Mouse (Mus musculus) testis, adult 2 months (tissue): Measurements from ENCODE around the gene Ntn3.

Source experiments
- CTCF ChIP-seq: fragments of 200-500 bp; IDR thresholded peaks from 2 replicates; pipeline ENCODE4 v1.5.1; 2012; ENCODE audit warnings: low read depth, mild to moderate bottlenecking, inconsistent platforms, low read length, moderate library complexity; ENCODE audit not compliant: control insufficient read depth, insufficient read depth, insufficient replicate concordance
- POLR2A ChIP-seq: fragments of 200-500 bp; IDR thresholded peaks from 2 replicates; pipeline ENCODE4 v1.6.1; 2012; ENCODE audit warnings: low read depth, mild to moderate bottlenecking, inconsistent platforms, low read length, moderate library complexity; ENCODE audit not compliant: control insufficient read depth

GRCm38 (mm10) chr17:24201092-24201491 lies 8.2 kb downstream of the Ntn3 start:
- TF ChIP-seq CTCF (no peak), POLR2A (no peak)
